27 mouse cellular contexts compared by ENCODE assay signal in genomic region chr6:86433696-86434095, GRCm38 (mm10). TPM values are rescaled to one million over a fixed set of nuclear protein-coding genes. Genes with fewer than 3 reads are reported as not detected.
"Had no signal": no experiment of that assay in that cellular context is flagged by ENCODE, and none has a peak within 500 bp of the region (broad histone marks: within the 10 kb centered on the region; RNA-seq: fewer than 3 reads in every experiment).

No protein-coding gene starts in this region.

- H3K27me3 ChIP-seq: kidney, embryonic 15.5 days; limb, embryonic 13.5 days; lung, embryonic 15.5 days; midbrain, embryonic 12.5 days; neural tube, embryonic 13.5 days had no signal

- H3K27ac ChIP-seq: kidney, embryonic 15.5 days; layer of hippocampus, adult 2 months; limb, embryonic 10.5 days; limb, embryonic 13.5 days; liver, embryonic 14.5 days; lung, embryonic 15.5 days; midbrain, embryonic 12.5 days; neural tube, embryonic 13.5 days had no signal

- H3K9me3 ChIP-seq: kidney, embryonic 15.5 days; limb, embryonic 10.5 days; limb, embryonic 13.5 days; lung, embryonic 15.5 days; midbrain, embryonic 12.5 days; neural tube, embryonic 13.5 days had no signal

- H3K9ac ChIP-seq: kidney, embryonic 15.5 days; limb, embryonic 13.5 days; liver, embryonic 14.5 days; liver, postnatal 0 days; lung, embryonic 15.5 days; midbrain, embryonic 12.5 days; neural tube, embryonic 13.5 days had no signal

- DNase-seq: kidney, adult 11 months; kidney, adult 8-10 months; kidney, postnatal 14 days; kidney, postnatal 4 days; layer of hippocampus, adult 9-11 months; liver, postnatal 0 days; lung, postnatal 14 days; lung, postnatal 4 days; retina, postnatal 1 day; right cerebral cortex, postnatal 25 days; thymus, adult 18-20 months; thymus, postnatal 4 days had no signal

- H3K4me2 ChIP-seq: kidney, embryonic 15.5 days; limb, embryonic 13.5 days; lung, embryonic 15.5 days; midbrain, embryonic 12.5 days; neural tube, embryonic 13.5 days had no signal

- ATAC-seq: liver, postnatal 0 days; midbrain, embryonic 16.5 days had no signal

- H3K4me3 ChIP-seq: kidney, embryonic 15.5 days; layer of hippocampus, adult 2 months; limb, embryonic 10.5 days; limb, embryonic 13.5 days; lung, embryonic 15.5 days; midbrain, embryonic 12.5 days; myocyte; neural tube, embryonic 13.5 days had no signal

- H3K4me1 ChIP-seq: kidney, embryonic 15.5 days; limb, embryonic 10.5 days; limb, embryonic 13.5 days; lung, embryonic 15.5 days had no signal

RNA-seq across cellular contexts. Expression of gene Gm44790, which starts 7.2 kb away (rescaled TPM):
- total RNA-seq: layer of hippocampus, adult 2 months; left cerebral cortex, postnatal 25 days; megakaryocyte progenitor cell, adult 5-6 weeks; megakaryocyte-erythroid progenitor cell, adult 5-6 weeks; neutrophil, adult 5-6 weeks had no signal
- polyA plus RNA-seq: limb, embryonic 10.5 days; limb, embryonic 13.5 days; liver, postnatal 0 days; midbrain, embryonic 16.5 days; myocyte; stomach, embryonic 16.5 days had no signal
